Mouse (Mus musculus) liver, embryonic 16.5 days (tissue): ENCODE results near the gene Cd36. TPM values are rescaled to one million over a fixed set of nuclear protein-coding genes. Genes with fewer than 3 reads are reported as not detected.

ENCODE experiments used
- polyA plus RNA-seq: library from polyadenylated mRNA; unstranded; fragments of >200 nt; fragmentation: Nextera tagmentation; extraction: Ambion mirVana; gene quantifications from 2 replicates; pipeline ENCODE4 v1.2.1, GENCODE M21; 2015

The Cd36 gene
- polyA plus RNA-seq, 1 experiment from 2014 or later, result 36.8 TPM

Other genes with a start within 250 kb of the Cd36 start
- not detected in 2 replicates for gene Gnat3, start 73.7 kb upstream of the Cd36 start, polyA plus RNA-seq